Mouse (Mus musculus) erythroblast, embryonic 14.5 days (primary cell): Measurements from ENCODE around the gene Gm10324. TPM values are rescaled to one million over a fixed set of nuclear protein-coding genes. Genes with fewer than 3 reads are reported as not detected.
"Not testable (repeated sequence)": the region's sequence is repeated elsewhere in the genome, so short reads cannot be mapped to it uniquely, and the experiment has no call there.

Experiments used
- H3K27me3 ChIP-seq: 2 replicates; pipeline ENCODE4 v1.6.1; 2012; ENCODE audit warnings: inconsistent platforms; ENCODE audit not compliant: control insufficient read depth
- H3K36me3 ChIP-seq: 2 replicates; pipeline ENCODE4 v1.6.1; 2012; ENCODE audit warnings: mild to moderate bottlenecking, inconsistent platforms; ENCODE audit not compliant: control insufficient read depth
- H3K4me1 ChIP-seq: 2 replicates; pipeline ENCODE4 v1.6.1; 2012; ENCODE audit warnings: inconsistent platforms; ENCODE audit not compliant: control insufficient read depth
- H3K4me3 ChIP-seq: replicated peaks from 2 replicates; pipeline ENCODE3; 2012; ENCODE audit warnings: moderate library complexity, mild to moderate bottlenecking, inconsistent platforms
- H3K9me3 ChIP-seq: 2 replicates; pipeline ENCODE4 v1.6.1; 2012; ENCODE audit warnings: low read length, inconsistent platforms, mixed read lengths; ENCODE audit not compliant: control insufficient read depth
- polyA plus RNA-seq: library from polyadenylated mRNA; stranded (reverse); fragments of >175 nt; gene quantifications from 2 replicates; pipeline ENCODE4 v1.2.3, GENCODE M21; 2012

Gene Gm10324
- not detected in 2 replicates for polyA plus RNA-seq

DNA sequence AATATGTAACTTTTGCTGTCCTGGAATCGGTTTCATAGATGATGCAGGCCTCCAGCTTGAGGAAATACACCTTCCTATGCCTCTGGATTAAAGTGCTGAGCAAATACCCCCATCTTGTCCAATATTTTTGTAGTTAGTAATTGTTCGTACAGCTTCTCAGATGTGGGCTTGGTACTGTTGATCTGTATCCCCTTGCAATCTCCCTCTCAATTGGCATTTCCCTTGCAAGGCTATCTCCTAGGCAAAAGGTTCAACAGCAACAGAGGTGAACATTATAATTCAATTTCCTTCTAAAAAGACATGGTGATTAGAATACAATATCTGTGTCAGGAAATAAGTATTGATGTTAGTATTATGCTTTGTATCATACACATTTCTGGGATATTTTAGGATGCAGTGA is at the start of gene Gm10324:
TSS of gene Gm10324 (plus strand) at position 301 of the 400 bp plus-strand sequence.
- not testable (repeated sequence) for H3K36me3 ChIP-seq, H3K4me1 ChIP-seq, H3K9me3 ChIP-seq, H3K27me3 ChIP-seq, H3K4me3 ChIP-seq

Other genes starting within 250 kb of the Gm10324 start
- gene Gm10772, start 108.0 kb downstream of the Gm10324 start, polyA plus RNA-seq: not detected in 2 replicates